Mouse (Mus musculus) brain, adult 2 months (tissue): ENCODE data around the gene Ppfibp1.

Experiments
- DNase-seq: peaks from one replicate; pipeline ENCODE4 v3.0.0; 2011; ENCODE audit warnings: low read depth, low spot score

Ppfibp1 gene

GRCm38 (mm10) chr6:146995391-146995790 is 107.1 kb downstream of the Ppfibp1 start:
- no peak for DNase-seq

DNA sequence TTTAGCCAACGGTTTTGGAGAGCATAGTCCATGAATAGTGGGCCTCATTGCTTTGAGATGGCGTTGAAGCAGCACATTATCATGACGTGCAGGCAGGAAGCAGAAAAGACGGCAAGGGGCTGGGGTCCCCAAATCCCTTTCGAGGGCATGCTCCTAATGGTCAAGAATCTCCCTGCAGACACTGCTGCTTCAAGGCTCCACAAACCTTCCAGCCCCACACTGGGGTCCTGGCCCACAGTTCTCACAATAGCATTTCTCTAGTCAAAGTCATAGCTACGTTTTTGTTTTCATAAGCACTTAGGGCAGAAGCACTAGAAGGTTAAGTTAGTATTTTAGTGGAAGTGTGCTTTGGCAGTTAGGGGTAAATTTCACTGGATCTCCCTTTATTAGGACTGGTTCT is 107.6 kb downstream of the Ppfibp1 start:
- DNase-seq, result no peak

DNA sequence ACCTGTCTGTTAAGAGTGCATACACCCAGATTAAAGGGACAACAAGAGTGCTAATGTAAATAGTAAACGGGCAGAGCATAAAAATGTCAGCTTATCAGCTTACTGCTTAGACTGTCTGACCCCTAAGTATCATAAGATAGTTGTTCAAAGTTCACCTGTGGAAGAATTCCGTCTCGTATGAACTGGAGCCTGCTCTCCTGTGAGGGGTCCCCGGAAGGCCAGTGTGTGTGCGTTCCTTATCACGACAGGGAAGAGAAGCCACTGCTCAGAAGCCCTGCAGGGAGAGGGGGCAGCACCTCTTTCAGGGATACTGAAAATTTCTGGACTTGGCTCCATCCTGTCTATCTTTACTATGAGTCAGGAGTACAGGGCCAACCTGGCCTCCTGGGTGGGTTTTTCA is 108.7 kb downstream of the Ppfibp1 start:
- no peak for DNase-seq

DNA sequence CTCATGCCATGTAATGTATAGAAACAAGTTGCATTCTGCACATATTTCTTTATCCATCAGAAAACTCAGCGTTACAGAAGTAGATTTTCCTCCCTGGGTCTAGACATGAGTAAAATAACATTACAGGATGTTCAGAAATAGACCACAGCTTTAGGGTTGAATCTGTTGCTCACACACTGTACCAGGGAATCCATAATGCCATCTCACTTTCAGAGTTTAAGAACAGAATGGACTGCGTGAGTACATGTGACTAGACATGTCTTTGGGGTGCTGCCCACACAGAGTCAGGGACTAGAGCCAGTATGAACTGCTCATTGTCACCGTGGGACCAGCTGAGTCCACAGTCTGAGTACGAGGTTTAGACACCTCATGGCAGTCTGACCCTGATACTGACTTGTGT is 110.4 kb downstream of the Ppfibp1 start:
- DNase-seq, result peak; percentile 34

DNA sequence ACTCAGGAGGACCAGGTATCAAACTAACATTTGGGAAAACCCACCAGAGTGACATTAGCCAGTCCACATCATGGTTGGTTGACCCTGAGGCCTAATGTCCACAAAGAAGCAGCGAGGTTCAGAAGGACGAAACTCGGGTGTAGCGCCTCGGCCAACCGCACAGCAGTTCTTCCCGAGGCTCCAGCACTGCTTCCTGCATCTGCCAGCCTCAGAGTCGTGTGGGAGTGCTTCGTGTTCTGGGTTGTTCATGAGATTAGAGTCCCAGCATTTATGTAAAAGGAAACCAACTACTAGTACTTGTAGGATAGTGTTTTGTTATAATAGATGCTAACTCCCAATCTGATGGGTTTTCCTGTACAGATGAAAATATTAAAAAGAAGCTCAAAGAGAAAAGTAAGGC is 111.0 kb downstream of the Ppfibp1 start:
- peak; percentile 78 for DNase-seq

DNA sequence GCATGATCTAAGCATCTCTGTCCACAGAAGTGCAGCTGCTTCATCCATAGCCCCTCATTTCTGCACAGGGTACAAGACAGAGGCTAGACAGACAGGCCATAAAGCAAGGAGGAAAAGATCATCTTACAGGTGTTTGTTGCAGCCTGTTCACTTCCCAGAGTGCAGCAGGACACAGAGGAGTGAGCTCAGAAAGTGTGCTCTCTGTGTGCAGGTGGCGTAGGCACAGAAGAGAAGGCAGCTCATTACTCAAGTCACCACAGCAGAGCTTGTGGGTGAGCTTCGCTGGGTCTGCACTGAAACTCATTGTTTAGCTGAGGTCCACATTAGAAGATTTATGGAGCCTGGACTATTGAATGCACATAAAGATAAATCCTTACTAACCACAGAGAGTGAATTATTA is 111.5 kb downstream of the Ppfibp1 start:
- peak; percentile 58 for DNase-seq

DNA sequence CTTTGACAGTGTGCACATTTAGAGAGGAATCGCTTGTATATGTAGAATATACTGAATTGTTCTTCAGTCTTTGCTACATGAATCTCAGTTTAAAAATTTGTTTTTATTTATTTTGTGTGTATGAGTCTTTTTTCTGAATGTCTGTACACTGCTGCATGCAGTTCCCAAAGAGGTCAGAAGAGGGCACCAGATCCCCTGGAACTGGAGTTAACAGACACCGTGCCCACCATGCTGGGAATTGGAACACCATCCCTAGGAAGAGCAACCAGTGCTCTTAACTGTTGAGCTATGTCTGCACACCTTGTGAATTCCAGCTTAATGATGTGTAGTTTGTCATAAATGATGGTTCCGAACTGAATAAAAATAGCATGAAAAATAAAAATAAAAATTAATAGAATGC is 119.9 kb downstream of the Ppfibp1 start:
- peak; percentile 59 for DNase-seq

DNA sequence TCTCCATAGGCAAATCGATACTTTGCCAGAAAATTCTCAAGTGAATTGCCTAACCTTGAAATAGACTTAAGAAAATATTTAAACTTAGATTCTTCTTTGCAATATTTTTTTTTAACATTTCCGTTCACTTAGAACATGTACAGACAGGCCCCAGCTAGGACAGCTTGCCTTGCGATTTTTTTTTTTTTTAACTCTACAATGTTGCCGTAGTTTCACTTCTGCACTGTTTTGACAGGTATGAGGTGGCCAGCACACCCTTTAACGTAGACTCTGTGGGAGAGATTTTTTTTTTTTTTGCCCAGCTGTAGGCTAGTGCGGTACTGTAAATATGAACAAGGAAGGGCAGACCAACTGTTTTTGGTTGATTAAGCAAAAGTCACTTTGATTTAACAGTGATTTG is 122.1 kb downstream of the Ppfibp1 start:
- DNase-seq, result no peak

DNA sequence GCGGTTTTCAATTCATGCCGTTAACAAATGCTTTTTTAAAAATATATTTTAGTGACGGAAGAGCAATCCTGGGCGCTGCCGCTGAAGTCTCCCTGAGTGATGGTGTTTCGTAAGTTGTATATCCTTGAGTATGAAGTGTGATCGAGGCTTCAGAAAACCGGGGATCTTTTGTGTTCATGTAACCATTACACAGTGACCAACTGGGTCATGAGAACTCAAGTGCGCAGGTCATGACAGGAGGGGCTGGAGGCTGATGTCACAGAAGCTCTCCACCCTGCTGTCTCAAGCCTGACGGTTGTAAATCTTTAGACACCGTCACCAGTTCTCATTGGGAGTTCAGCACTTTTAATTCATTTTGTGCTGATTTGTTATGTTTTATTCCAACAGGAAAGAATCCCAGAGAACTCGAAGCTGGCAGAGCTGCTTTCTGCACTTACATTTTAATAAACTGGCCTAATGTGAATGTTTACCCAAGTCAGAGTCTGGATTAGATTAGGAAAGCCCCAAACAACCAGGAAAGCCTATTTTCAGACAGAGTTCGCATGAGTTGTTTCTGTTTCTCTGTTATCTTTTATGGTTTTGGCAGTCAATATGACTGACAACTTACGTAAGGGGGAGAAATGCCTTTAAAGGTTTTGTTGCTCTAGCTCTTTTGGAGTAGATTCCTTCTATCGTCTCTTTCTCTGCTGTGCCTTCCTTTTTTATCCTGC is 122.7 kb downstream of the Ppfibp1 start:
- DNase-seq, result no peak

- DNase-seq, result no peak
Observed at GRCm38 (mm10) chr6:147011555-147011954, 123.3 kb downstream of the Ppfibp1 start.

GRCm38 (mm10) chr6:147011977-147012376 is 123.7 kb downstream of the Ppfibp1 start:
- DNase-seq, result peak; percentile 37

- peak; percentile 22 for DNase-seq
Observed at GRCm38 (mm10) chr6:147013546-147013945, 125.3 kb downstream of the Ppfibp1 start.

GRCm38 (mm10) chr6:147017906-147018305 is 129.6 kb downstream of the Ppfibp1 start:
- DNase-seq, result no peak

- no peak for DNase-seq
Observed at GRCm38 (mm10) chr6:147018364-147018763, 130.1 kb downstream of the Ppfibp1 start.

DNA sequence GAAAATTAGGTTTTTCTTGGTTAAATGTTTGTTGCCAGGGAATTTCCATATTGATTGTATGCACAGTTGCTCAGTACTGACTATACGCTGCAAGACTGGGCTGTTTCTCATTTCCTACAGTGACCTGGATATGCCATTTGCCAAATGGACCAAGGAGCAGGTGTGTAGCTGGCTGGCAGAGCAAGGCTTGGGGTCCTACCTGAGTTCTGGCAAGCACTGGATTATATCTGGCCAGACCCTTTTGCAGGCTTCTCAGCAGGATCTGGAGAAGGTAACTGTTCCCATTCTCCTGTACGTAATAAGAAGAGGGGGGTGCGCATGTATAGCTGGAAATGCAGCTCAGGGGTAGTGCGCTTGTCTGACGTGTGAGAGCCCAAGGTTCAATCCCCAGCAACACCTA is 132.9 kb downstream of the Ppfibp1 start:
- no peak for DNase-seq

DNA sequence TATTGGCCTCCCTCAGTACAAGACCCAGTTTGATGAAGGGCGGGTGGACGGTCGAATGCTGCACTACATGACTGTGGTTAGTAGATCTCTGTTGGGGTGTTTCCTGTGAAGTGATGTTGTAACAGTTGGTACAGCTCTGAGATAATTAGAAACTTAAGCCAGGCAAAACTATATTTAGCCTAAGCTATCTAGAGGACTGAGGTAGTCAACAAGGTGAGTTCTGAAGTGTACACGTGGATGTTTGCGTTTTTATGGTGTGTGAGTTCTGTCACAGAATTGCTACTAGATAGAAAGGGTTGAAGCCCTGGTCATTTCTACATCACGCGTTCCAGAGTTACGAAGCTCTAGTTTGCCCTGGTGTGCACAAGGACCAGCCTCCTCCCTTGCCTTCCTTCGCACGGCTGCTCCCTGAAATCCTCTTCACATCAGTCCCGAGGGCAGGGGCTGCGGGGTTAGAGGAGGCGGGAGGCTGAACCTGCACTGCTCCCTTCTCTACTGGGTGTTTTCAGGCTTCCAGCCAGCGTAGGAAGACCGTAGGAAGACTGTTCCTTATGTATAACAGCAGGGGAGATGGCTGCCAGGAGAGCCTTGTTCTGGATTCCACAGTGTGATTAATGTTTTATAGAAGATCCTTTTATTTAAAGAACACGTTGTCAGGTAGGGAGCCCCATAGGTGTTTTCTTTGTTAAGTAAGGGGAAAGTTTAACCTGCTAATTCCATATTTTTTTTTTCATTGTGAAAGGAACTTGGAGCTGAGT is 134.3 kb downstream of the Ppfibp1 start:
- peak; percentile 56 for DNase-seq

DNA sequence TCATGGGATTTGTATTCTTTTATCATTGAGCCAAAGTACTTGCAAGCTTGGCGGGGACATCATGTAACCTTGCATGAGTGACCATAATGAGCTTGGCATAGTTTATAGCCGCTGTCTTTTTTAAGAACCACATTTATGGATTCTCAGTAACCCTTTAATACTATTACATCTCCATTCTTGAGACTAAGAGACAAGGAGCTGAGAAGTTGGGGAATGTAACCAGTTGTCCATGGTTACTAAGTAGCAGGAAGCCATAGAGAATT is 134.8 kb downstream of the Ppfibp1 start:
- DNase-seq, result no peak

GRCm38 (mm10) chr6:147023568-147023967 is 135.3 kb downstream of the Ppfibp1 start:
- DNase-seq, result no peak

DNA sequence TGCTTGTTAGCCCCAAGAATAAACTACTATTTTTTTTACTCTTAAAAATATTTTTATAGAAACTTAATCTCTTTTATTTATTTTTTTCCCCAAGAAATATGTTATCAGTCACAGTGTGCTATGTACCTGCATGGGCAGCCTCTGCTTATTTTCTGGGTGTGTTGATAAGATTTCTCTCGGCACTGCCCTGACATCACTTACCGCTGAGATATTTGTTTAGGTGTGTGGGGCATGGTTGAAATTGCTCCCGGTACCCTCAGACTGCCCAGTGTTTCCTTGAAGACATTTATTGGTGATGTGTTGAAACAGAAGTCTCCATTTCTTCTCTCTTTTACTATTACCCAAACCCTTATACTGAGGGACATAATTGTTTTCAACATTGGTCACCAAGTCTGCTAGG is 136.5 kb downstream of the Ppfibp1 start:
- no peak for DNase-seq

DNA sequence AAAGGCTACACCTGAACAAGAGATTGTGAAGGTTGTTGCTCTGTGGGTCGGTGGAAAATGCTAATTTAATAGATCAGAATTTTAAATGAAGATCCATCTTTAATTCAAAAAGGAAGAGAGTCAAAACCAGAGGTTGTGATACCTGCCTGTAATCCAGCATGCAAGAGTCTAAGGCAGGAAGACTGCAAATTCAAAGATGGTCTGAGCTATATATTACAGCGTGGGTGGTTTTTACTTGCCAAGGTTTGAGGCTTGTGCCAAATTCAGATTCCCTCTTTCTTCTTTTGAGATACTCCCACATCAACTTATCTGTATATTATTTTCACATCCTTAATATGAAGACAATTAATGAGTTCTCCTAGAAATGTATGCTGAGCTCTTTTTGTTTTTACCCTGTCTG is 140.1 kb downstream of the Ppfibp1 start:
- peak; percentile 31 for DNase-seq

GRCm38 (mm10) chr6:147029591-147029990 is 141.3 kb downstream of the Ppfibp1 start:
- peak; percentile 82 for DNase-seq

DNA sequence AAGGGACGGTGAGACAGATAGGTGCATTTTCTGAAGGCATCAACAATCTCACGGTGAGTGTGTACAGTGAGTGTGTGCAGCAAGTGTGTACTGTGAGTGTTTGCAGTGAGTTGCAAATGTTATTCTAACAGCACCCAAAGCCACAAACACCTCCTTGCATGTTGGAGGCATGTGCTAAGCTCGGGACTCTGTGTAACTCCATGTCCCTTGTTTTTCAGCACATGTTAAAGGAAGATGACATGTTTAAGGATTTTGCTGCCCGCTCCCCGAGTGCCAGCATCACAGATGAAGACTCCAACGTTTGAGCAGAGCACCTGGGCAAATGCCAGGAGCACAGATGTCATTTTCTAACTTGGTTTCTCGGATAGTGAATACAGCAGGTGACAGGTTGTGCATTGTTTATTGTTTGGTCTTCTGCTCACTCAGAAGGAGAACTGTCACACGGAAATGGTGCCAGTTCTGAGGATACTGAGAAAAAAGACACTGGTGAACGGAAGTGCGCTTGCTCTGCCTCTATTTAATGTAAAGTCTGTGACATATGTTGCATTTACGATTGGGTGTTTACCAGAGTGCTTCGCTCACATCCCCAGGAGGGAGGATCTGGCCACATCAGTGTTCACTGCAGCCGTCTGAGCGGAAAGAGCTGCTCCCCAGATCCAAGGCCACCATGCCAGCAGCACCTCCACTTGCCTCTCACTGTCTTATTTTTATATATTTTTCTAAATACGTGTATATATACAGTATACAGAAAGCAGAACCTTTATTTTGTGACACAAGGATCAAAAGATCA is 142.0 kb downstream of the Ppfibp1 start:
- peak; percentile 84 for DNase-seq
